Mouse (Mus musculus): ENCODE measurements around the gene Cd80.

The Cd80 gene

GRCm38 (mm10) chr16:38468706-38469018, 13.3 kb downstream of the Cd80 start:
- in situ Hi-C loops (cut with MboI; ENCODE audit: unreplicated experiment in 2 of 2) = loop anchor here in 1 of 2 experiments (10.0 kb wide), 1 partner anchor 94 kb away; no protein-coding TSS in a partner anchor

- in situ Hi-C loops (cut with MboI; ENCODE audit: unreplicated experiment in 2 of 2) = loop anchor here in 1 of 2 experiments (10.0 kb wide), 1 partner anchor 95 kb away; no protein-coding TSS in a partner anchor
Measured at GRCm38 (mm10) chr16:38469437-38469836, 14.1 kb downstream of the Cd80 start.

GRCm38 (mm10) chr16:38471697-38472506, 16.5 kb downstream of the Cd80 start:
- in situ Hi-C loops (cut with MboI; ENCODE audit: unreplicated experiment in 2 of 2) = no loop called here

- in situ Hi-C loops (cut with MboI; ENCODE audit: unreplicated experiment in 2 of 2) = no loop called here
Measured at GRCm38 (mm10) chr16:38472507-38472873, 17.1 kb downstream of the Cd80 start.

GRCm38 (mm10) chr16:38473661-38474060, 18.3 kb downstream of the Cd80 start:
- in situ Hi-C loops (cut with MboI; ENCODE audit: unreplicated experiment in 2 of 2) = no loop called here

GRCm38 (mm10) chr16:38474677-38475286, 19.4 kb downstream of the Cd80 start:
- in situ Hi-C loops (cut with MboI; ENCODE audit: unreplicated experiment in 2 of 2) = loop anchor here in 1 of 2 experiments (25.0 kb wide), 1 partner anchor 487 kb away; no protein-coding TSS in a partner anchor

- in situ Hi-C loops (cut with MboI; ENCODE audit: unreplicated experiment in 2 of 2) = loop anchor here in 1 of 2 experiments (25.0 kb wide), 1 partner anchor 488 kb away; no protein-coding TSS in a partner anchor
Measured at GRCm38 (mm10) chr16:38475681-38476311, 20.4 kb downstream of the Cd80 start.

- in situ Hi-C loops (cut with MboI; ENCODE audit: unreplicated experiment in 2 of 2) = loop anchor here in 1 of 2 experiments (25.0 kb wide), 1 partner anchor 489 kb away; no protein-coding TSS in a partner anchor
Measured at GRCm38 (mm10) chr16:38476312-38477240, 21.2 kb downstream of the Cd80 start.

- in situ Hi-C loops (cut with MboI; ENCODE audit: unreplicated experiment in 2 of 2) = loop anchor here in 1 of 2 experiments (25.0 kb wide), 1 partner anchor 490 kb away; no protein-coding TSS in a partner anchor
Measured at GRCm38 (mm10) chr16:38477241-38477608, 21.9 kb downstream of the Cd80 start.

- in situ Hi-C loops (cut with MboI; ENCODE audit: unreplicated experiment in 2 of 2) = loop anchor here in 1 of 2 experiments (25.0 kb wide), 1 partner anchor 491 kb away; no protein-coding TSS in a partner anchor
Measured at GRCm38 (mm10) chr16:38478296-38478695, 22.9 kb downstream of the Cd80 start.

- in situ Hi-C loops (cut with MboI; ENCODE audit: unreplicated experiment in 2 of 2) = loop anchor here (5.0 to 25.0 kb wide), 3 partner anchors 104 to 494 kb away; partner anchors contain the start of genes Cox17 (in 1 of the 2) and Gm21987 (in 1 of the 2)
Measured at GRCm38 (mm10) chr16:38481327-38481726, 26.0 kb downstream of the Cd80 start.

- in situ Hi-C loops (cut with MboI; ENCODE audit: unreplicated experiment in 2 of 2) = loop anchor here (5.0 to 25.0 kb wide), 3 partner anchors 106 to 496 kb away; partner anchors contain the start of genes Cox17 (in 1 of the 2) and Gm21987 (in 1 of the 2)
Measured at GRCm38 (mm10) chr16:38482780-38483562, 27.6 kb downstream of the Cd80 start.

GRCm38 (mm10) chr16:38483582-38484309, 28.4 kb downstream of the Cd80 start:
- in situ Hi-C loops (cut with MboI; ENCODE audit: unreplicated experiment in 2 of 2) = loop anchor here (5.0 to 25.0 kb wide), 3 partner anchors 106 to 496 kb away; partner anchors contain the start of genes Cox17 (in 1 of the 2) and Gm21987 (in 1 of the 2)

GRCm38 (mm10) chr16:38492551-38492950, 37.2 kb downstream of the Cd80 start:
- in situ Hi-C loops (cut with MboI; ENCODE audit: unreplicated experiment in 2 of 2) = loop anchor here in 1 of 2 experiments (10.0 to 25.0 kb wide), 2 partner anchors 505 to 808 kb away; no protein-coding TSS in a partner anchor

GRCm38 (mm10) chr16:38493890-38494289, 38.5 kb downstream of the Cd80 start:
- in situ Hi-C loops (cut with MboI; ENCODE audit: unreplicated experiment in 2 of 2) = loop anchor here in 1 of 2 experiments (10.0 to 25.0 kb wide), 2 partner anchors 507 to 809 kb away; no protein-coding TSS in a partner anchor

- in situ Hi-C loops (cut with MboI; ENCODE audit: unreplicated experiment in 2 of 2) = loop anchor here in 1 of 2 experiments (10.0 to 25.0 kb wide), 2 partner anchors 509 to 812 kb away; no protein-coding TSS in a partner anchor
Measured at GRCm38 (mm10) chr16:38496604-38497140, 41.3 kb downstream of the Cd80 start.

GRCm38 (mm10) chr16:38502469-38502868, 47.1 kb downstream of the Cd80 start:
- in situ Hi-C loops (cut with MboI; ENCODE audit: unreplicated experiment in 2 of 2) = loop anchor here (10.0 to 25.0 kb wide), 5 partner anchors 415 to 1415 kb away; partner anchors contain the start of genes Gsk3b (in 2 of the 2), Gtf2e1 (in 2 of the 2), Rabl3 (in 2 of the 2) and Gm36028 (in 1 of the 2)

All from v-Abl transformed pro-B cells (cell line).